Mouse (Mus musculus) mouse trophoblast stem cell (cell line): ENCODE data around the gene Rpl22.

Experiments
- in situ Hi-C, 2 experiments: fragments of 300-500 bp; cut with MseI, MboI; formaldehyde crosslinking; loops; 2 replicates in 1 of 2; 3 replicates in 1 of 2; pipeline ENCODE4 v1.15.1; 2025

Gene Rpl22

DNA sequence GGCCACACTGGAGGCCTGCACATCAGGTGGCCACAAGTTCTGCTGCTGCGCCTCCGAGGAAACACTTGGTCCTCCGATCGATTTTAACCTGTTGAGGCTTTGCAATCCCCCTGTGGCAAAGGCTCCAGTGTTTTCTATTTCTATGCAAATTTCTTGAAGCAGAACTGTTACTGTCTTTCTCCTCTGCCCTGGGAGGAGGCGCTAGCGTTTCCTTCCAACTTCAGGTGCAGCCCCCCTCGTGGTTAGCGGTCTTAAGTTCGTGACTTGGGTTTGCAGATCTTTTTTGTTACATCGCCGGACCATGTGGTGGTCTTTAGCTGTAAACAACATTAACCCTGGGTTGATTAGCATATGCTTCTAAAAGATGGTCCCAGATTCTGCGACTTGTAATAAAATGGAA, 8.0 kb downstream of the Rpl22 start:
- in situ Hi-C loops = loop anchor here in 1 of 2 experiments (25.0 kb wide), 1 partner anchor 1629 kb away; the partner anchor contains the start of gene A430005L14Rik

DNA sequence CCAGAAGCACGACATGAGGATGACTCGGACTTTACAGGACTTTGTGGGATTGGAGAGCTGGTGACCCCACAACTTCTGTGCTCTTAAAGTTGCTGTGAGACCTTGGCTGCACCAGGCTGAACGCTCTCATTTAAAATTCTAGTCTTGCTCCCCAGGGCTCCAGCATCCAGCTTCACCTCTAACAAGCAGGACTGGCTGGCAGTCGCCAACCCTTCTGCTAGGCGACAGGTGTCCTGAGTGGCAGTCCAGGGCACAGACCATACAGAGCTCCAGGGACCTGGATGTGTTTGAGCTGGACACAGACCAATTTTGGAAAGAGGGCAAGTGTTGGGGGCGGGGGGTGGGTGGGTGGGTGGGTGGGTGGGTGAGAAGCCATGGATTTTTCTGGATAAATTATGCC, 12.2 kb downstream of the Rpl22 start:
- in situ Hi-C loops = loop anchor here in 1 of 2 experiments (25.0 kb wide), 1 partner anchor 1625 kb away; the partner anchor contains the start of gene A430005L14Rik

DNA sequence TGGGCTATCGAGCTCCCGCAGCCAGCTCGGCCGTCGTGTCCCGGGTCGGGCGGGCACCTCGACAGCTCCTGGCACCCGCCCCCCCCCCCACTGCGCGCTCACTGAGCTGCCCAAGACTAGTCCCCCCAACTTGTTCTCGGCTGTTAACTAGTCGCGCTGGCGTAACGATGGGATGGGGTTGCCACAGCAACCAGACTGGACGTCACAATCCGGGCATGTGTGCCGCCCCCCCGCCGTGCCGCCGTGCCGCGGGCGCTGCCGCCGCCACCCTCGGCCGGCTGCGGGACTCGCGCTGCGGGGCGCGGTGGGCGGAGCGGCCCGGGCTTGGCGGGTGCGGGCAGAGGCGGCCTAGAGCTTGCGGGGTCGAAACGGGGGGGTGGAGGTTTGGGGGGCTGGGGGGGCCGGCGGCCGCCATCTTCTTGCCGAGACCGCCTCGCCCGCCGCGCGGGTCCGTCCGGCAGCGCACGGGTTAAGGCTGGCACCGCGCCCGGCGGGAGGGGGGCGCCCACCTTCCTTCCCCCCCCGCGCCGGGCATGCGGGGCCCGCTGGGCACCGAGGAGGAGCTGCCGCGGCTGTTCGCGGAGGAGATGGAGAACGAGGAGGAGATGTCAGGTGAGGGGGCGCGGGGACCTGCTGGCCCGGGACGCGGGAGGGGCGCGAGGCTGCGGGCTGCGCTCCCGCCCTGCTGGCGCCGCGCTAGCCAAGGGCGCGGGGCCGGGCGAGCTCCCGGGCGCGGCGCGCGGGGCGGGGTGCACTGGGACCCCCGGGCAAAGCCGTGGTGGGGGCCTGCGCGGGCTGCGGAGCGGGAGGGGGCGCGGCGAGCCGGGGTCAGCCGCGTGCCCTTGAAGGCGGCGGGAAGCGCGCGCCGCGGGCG, 13.1 kb downstream of the Rpl22 start, which contains the start of gene Chd5:
Chd5 (plus strand) TSS at position 233 of the 874 bp plus-strand sequence.
- in situ Hi-C loops = loop anchor here in 1 of 2 experiments (25.0 kb wide), 1 partner anchor 1624 kb away; the partner anchor contains the start of gene A430005L14Rik

DNA sequence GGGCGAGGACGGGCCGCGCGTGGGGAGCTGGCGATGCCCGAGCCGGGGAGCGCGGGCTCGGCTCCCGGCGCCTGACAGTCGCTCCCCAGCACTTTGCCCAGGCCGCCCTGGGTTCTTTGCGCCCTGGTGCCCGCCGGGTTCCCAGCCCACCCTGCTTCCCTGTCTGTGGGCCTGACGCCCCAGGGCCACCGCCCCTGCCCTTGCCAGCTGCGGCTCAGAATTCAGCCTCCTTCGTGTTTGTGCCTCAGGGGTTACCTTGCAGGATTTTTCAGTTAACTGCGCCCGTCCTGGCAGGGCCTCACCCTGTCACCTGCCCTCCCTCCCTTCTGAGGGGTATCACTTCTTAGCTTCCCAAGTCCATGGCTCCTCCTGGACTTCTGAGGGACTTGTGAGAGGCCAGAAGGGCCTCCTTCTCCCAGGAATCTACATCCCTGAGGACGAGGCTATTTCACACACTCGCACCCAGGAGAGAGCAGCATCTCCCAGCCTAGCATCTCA, 13.8 kb downstream of the Rpl22 start:
- in situ Hi-C loops = loop anchor here in 1 of 2 experiments (25.0 kb wide), 1 partner anchor 1623 kb away; the partner anchor contains the start of gene A430005L14Rik

DNA sequence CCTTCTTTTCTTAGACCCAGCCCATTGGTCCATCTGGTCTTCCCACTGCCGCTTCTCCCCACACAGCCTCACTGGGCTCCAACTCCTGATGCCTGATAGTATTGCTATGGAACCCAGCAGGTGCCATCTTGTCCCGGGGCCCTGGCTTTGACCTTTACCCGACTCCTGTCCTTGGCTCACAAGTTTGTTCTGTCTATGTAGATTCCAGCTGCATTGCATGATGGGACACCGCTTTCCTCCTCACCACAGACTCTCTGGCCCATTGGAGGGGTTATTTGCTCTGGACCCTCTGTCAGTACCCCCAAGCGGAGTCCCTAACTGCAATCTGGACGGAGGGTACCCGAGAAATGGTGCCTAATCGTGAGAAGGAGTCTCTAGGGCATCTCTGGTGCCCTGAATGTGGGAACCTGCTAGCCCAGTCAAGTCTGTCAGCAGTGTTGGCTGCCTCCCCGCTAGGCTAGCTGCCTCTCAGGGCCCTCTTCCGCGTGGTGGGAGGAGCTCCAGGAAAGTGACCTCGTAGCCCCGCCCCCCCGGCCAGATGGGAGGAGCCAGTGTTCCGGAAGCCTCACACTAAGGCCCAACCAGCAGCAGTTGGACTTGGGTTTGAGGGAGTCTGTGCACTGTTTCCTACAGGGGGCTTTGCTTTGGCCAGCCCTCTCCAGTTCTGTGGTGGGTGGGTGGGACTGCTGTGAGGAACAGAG, 15.2 kb downstream of the Rpl22 start:
- in situ Hi-C loops = loop anchor here in 1 of 2 experiments (25.0 kb wide), 1 partner anchor 1622 kb away; the partner anchor contains the start of gene A430005L14Rik

DNA sequence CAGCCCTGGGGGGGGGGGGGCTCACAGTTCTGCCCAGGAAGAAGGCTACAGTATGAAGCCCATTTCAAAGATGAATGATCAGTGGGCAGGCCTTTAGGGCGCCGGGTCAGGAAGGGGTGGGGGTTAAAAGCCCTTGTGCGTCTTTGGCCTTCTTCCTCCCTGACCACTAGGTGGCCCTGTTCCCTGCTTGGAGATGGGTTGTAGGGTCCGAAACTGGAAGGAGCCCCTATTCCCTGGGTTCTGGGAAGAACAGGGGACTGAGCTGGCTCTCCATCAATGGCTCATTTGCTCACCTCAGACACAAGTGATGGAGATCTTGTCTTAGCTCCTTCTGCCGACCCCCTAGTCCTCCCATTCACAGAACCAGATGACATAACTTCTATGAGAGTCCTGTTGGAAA, 17.8 kb downstream of the Rpl22 start:
- in situ Hi-C loops = loop anchor here in 1 of 2 experiments (25.0 kb wide), 1 partner anchor 1619 kb away; the partner anchor contains the start of gene A430005L14Rik

DNA sequence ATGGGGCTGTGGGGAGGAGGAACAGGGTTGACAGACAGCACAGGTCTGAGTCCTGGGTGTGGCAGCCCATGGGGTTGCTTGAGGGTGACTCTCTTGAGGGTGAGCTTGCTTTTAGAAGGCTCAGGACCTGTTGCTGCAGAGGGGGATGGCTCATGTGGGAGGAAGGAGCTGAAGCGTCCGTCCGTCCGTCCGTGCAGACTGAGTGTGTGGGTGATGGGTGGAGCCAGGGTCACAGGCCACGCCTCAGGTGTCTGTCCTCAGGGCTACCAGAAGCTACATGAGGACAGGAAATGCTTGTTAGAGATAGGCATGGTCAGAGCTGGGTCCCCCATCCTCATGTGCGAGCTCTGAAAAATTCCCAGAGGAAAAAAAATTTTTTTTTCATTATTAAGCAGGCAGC, 19.1 kb downstream of the Rpl22 start:
- in situ Hi-C loops = loop anchor here in 1 of 2 experiments (25.0 kb wide), 1 partner anchor 1618 kb away; the partner anchor contains the start of gene A430005L14Rik

DNA sequence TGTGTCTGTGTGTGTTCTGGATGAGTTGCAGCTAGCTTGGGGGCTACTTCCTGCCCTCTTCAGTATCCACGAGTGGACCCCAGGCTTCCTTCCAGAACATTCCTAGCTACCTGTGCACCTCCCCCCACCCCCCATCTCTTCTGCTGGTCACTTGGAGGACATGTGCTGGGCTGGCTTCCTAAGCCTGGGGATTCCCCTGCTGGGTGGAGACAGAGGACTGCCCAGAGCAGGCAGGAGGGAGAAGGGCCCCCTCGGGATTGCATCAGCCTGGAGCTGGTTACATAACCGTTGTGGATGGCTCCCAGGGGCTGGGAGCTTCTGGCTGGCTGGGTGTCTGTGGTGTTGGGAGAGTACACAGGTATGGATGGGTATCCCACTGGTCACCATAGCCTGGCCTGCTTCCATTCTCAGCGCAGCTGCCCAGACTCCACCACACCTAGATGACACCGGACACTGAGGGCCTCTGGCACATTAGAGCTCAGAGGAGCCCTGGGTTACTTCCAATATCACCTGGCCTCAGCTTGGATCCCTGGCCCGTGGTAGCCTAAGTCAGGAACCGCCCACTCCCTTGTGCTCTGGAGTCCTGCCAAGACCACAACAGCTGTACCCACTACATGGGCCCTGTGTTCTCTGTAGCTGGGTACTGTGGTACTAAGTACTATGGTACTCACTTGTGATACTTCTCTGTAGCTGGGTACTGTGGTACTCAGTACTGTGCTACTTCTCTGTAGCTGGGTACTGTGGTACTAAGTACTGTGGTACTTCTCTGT, 19.8 kb downstream of the Rpl22 start:
- in situ Hi-C loops = loop anchor here in 1 of 2 experiments (25.0 kb wide), 1 partner anchor 1617 kb away; the partner anchor contains the start of gene A430005L14Rik

DNA sequence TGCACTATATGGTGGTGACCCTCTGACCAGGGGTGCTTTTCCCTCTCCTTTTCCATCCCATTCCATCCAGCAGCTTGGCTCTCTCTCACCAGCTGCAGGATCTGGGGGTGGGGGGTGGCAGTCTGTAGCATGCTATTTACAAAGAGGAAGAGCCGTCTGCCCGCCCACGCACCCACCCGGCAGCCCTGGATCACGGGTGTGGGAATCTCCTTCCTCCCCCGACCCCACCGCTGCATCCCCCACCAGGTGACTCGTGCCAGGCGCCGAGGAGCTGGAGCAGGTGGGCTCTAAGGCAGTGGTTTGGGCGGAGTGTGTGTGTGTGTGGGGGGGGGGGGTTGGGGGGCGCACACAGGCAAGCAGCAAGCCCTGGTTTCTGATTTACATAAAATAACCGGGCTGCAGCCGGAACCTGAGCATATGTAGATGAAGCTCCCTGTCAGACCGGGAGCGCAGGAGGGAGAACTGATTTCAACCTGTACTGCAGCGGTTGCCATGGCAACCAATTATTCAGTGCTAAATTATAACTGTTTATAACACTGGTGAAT, 24.4 kb downstream of the Rpl22 start:
- in situ Hi-C loops = loop anchor here in 1 of 2 experiments (25.0 kb wide), 1 partner anchor 1612 kb away; the partner anchor contains the start of gene A430005L14Rik

DNA sequence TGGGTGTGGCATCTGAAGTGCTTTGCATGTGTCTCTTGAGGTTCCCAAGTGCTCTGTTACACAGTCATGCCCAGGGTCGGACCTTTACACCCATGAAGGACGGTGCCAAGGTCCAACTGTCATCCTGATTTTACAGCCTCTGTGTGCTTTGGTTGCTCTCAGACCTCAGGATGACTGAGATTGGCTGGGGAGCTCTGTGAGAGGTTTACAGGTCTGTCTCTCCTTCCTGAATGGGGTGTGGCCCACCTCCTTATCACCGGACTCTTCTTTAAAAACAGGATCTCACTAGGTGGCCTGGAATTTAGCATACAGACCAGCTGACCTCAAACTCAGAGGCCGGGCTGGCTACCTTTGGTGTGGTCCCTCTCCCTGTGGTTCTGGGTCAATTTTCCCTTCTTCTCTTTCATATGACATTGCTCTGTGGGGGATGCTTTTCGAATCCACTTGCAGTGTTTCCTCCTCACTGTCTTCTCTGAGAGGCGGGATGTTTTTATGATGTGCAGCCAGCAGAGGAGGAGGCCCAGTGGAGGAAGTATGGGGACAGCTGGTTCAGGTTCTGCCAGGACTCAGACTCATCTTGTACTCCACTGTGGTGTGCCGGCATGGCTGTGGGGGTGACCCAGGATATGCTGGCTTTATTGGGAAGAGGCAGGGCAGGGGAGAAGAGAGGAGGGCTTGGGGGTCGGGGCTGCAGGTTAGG, 25.3 kb downstream of the Rpl22 start:
- in situ Hi-C loops = no loop called here

DNA sequence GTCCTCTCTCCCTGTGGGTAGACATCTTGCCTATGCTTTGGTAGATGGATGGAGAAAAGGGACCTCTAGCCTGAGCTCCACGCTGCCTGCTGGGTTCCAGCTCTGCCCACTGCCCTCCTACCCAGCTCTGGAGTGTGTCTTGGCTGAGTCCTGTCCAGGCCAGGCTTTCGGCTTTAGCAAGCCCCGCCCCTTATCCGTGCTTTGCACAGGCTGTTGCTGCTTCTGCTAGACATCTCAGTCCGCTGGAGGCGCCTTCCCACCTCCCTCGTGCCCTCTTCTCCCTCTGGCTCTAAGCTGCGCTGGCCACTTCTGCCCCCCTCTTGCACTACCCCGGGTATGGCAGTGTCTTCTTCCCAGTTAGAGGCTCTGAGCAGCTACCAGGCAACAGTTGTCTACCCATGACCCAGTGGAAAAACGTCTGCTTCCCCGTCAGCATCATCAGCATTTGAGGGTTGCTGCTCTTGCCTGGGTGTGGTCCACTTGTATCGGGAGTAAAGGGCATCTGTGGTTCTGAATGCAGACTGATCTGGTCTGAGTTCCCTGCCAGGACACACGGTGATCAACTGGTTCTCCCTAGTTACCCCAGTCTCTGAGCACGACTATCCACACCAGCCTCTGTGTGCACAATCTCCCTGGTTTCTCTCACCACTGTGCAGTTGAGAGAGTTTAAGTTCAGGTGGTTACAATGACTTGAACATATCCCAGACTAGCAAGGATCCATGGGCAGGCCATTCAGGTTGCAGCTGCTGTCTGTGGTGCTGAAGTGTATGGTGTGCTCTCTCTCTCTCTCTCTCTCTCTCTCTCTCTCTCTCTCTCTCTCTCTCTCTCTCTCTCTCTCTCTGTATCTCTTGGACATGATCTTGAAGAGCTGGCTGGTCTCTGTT, 26.1 kb downstream of the Rpl22 start:
- in situ Hi-C loops = no loop called here

DNA sequence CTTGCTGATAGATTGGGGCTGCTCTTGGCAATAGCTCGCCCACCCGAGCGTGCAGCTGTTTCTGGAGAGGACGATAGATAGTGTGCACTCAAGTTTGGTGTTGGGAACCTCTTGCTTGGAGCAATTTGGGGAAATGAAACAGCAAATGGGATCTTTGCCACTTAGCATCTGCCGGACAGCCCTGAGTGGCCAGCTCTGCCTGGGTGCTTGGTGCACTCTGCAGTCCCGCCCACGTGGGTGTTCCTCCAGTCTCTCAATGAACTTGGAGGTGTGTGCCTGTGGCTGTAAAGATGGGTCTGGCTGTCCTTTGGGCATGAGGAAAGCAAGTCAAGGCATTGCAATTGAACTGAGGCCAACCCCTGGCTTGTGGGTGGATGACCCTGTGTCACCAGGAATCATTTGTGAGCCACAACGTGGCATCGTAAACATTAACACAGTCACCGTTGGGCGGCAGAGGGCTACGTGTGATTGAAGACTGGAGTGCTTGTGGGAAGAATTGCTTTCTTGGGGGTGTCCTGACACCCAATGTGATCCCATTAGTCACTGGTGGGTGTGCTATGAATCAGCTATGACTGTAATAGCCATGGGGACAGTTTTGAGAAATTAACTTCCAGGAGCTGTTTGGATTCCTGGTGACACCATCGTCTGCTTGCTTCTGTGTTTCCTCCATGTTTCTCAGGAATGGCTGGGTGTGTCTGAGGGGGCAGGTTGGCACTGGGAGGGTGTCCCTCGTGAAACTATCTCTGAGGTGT, 28.5 kb downstream of the Rpl22 start:
- in situ Hi-C loops = no loop called here

DNA sequence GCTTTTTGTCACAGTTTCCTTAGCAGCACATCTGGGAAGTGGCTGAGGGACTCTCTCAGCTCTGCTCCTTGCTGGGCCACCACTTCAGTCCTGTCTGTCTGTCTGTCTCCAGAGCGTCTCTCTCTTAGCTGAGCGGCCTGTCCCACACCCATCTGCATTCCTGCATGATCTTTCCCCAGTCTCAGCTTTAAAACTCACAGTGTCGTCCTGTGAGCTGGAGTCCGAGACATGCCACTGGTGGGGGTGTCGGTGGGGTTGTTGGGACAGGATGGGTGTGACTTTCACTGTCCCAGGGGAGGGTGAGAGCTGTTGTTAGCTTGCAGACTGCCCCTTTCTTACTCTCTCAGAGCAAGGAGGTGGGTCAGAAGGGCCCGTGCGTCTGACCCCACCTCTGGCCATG, 30.1 kb downstream of the Rpl22 start:
- in situ Hi-C loops = no loop called here

DNA sequence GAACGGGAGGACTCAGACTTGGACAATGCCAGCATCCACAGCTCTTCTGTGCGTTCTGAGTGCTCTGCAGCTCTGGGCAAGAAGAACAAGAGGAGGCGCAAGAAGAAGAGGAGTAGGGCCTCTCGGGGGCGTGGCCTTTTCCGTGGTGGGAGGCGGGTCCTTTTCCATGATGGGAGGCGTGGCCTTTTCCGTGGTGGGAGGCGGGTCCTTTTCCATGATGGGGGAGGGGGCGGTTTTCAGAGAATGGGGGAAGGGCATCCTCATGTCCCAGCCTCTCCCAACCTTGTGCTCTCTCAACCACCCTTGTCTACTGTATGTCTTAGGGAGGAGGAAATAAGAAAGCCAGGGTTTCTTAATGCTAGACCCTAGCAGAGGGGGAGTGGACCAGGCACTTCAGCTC, 34.2 kb downstream of the Rpl22 start:
- in situ Hi-C loops = no loop called here

DNA sequence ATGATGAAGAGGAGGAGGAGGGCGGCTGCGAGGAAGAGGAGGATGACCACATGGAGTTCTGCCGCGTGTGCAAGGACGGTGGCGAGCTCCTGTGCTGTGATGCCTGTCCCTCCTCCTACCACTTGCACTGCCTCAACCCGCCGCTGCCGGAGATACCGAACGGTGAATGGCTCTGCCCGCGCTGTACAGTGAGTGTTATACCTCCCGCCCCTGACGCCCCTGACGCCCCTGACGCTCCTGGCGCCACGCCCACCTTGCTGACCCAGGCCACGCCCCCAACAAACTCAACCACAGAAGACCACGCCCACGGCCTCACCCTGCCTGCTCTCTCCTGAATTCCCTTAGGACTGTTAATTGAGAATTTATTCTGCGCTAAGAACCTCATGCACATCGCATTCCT, 35.3 kb downstream of the Rpl22 start:
- in situ Hi-C loops = no loop called here

DNA sequence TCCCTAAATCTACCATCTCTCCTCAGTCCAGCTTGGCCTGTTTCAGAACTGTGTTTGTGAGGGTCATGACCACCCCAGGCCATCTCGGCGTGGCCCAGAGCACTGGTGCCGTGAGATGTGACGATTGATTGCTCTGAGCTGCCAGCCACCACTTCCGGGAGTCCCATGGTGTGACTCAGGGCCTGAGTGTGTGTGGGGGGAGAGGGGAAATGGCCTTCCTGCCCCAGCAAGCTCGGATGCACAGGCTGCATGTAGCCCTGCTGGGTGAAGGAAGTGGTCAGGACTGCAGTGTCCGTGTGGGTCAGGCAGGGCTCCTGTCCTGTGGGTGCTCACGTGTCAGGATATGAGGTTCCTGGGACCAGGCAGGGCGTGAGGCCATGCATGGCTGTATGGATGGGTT, 36.6 kb downstream of the Rpl22 start:
- in situ Hi-C loops = no loop called here

DNA sequence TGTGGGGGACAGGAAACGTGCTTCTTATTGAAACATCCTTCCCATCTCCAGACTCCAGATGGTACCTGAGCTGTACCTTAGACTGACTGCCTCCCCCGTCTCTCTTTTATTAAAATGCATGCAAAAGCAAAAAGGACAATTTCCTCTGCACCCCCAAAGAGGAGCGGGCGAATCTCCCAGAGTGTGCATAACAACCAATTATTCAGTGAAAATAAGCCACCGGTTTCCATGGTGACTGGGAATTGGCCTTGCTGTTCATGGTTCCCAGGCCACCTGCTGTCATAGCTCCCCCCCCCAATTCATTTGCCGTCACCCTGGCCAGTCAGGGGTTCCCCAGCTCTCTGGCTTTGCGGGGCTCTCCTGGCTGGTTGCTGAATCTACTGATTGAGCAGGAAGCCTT, 39.7 kb downstream of the Rpl22 start:
- in situ Hi-C loops = no loop called here

DNA sequence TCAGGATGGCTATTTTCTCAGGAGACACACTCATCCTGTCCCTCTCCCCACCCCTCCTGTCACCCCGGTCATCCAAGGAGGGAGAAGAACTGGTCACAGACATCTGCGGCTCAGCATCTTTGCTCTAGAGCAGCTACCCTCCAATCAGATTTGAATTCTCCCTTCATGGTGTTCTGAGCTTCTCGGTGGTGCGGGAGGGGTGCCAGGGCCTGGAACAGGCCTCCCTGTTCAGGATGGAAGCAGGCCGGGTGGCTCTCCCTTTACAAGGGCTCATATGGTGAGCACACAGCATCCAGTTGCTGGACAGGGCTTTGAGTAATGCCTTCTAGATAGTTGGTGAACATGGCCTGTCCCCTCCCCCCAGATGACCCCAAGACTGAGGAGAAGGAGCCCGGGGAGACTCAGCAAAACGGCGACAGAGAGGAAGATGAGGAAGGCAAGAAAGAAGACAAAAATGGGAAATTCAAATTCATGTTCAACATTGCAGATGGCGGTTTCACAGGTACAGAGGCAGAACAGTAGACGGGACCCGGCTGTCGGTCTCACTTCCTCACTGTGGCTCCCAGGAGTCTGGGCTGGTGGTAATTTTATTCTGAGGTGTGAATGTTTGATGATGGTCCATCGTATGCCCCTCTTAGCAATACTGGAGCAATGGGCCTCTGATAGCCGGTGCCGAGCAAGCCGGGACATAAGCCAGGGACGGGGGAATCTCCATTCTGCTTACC, 57.1 kb downstream of the Rpl22 start:
- in situ Hi-C loops = no loop called here
